Mouse (Mus musculus) ES-Bruce4 (cell line): ENCODE data around the gene Krtap28-10. TPM values are rescaled to one million over a fixed set of nuclear protein-coding genes. Genes with fewer than 3 reads are reported as not detected.

ENCODE experiments used
- H3K27ac ChIP-seq: 2 replicates; pipeline ENCODE4 v1.5.1; 2012; ENCODE audit warnings: low read length, inconsistent platforms; ENCODE audit not compliant: insufficient read depth
- H3K27me3 ChIP-seq: 2 replicates; pipeline ENCODE4 v1.6.1; 2012; ENCODE audit warnings: mild to moderate bottlenecking, low read length, inconsistent platforms; ENCODE audit not compliant: control insufficient read depth, poor library complexity, insufficient read depth, severe bottlenecking
- H3K36me3 ChIP-seq: 2 replicates; pipeline ENCODE4 v1.6.1; 2012; ENCODE audit warnings: inconsistent platforms, mild to moderate bottlenecking, low read length, moderate library complexity; ENCODE audit not compliant: control insufficient read depth, poor library complexity, insufficient read depth, severe bottlenecking
- H3K4me1 ChIP-seq: one replicate; pipeline ENCODE4 v1.8.1; 2011; ENCODE audit warnings: low read length; ENCODE audit not compliant: control insufficient read depth, insufficient read depth
- H3K4me3 ChIP-seq: 2 replicates; pipeline ENCODE4 v1.5.1; 2011; ENCODE audit warnings: low read depth, mild to moderate bottlenecking, low read length
- H3K9ac ChIP-seq: 2 replicates; pipeline ENCODE4 v1.6.1; 2012; ENCODE audit warnings: low read depth, mild to moderate bottlenecking, inconsistent platforms; ENCODE audit not compliant: poor library complexity, severe bottlenecking
- H3K9me3 ChIP-seq: replicated peaks from 2 replicates; pipeline ENCODE4 v1.6.1; 2012; ENCODE audit warnings: mild to moderate bottlenecking, low read length, inconsistent platforms; ENCODE audit not compliant: control insufficient read depth, poor library complexity, insufficient read depth, severe bottlenecking
- CTCF ChIP-seq: IDR thresholded peaks from one replicate; pipeline ENCODE4 v1.8.1; 2011; ENCODE audit warnings: low read depth, low read length
- EP300 ChIP-seq: IDR thresholded peaks from 2 replicates; pipeline ENCODE4 v1.6.1; 2011; ENCODE audit warnings: low read depth, low read length; ENCODE audit not compliant: insufficient read depth
- POLR2A ChIP-seq: IDR thresholded peaks from one replicate; pipeline ENCODE4 v1.8.1; 2011; ENCODE audit warnings: low read length; ENCODE audit not compliant: insufficient read depth
- polyA plus RNA-seq: library from polyadenylated mRNA; stranded (reverse); fragments of >200 nt; gene quantifications from 2 replicates; pipeline ENCODE4 v1.2.4, GENCODE M21; 2011; ENCODE audit warnings: low read depth; ENCODE audit not compliant: missing spikeins, insufficient read depth, insufficient read length

The Krtap28-10 gene
- not detected in 2 replicates for polyA plus RNA-seq

GRCm38 (mm10) chr1:83042380-83042779 is at the start of gene Krtap28-10:
Gene Krtap28-10 (minus strand): TSS chr1:83042480.
- Histone ChIP-seq H3K4me1 (no peaks in the 10 kb centered on the region), H3K36me3 (no peaks in the 10 kb centered on the region), H3K9me3 (no peaks in the 10 kb centered on the region)

GRCm38 (mm10) chr1:83091268-83091667 is 49.0 kb upstream of the Krtap28-10 start:
- H3K9me3 ChIP-seq, result no peaks in the 10 kb centered on the region
- no peaks in the 10 kb centered on the region for H3K4me1 ChIP-seq
- no peaks in the 10 kb centered on the region for H3K36me3 ChIP-seq
- TF ChIP-seq CTCF, result no peak
- no peak for TF ChIP-seq EP300
- TF ChIP-seq POLR2A, result no peak
- no peak overlapping the region for H3K9ac ChIP-seq
- H3K27ac ChIP-seq, result no peak overlapping the region
- no peak overlapping the region for H3K4me3 ChIP-seq
- peaks cover 1% of the 10 kb centered on the region; the same call in 1 of the 2 replicates for H3K27me3 ChIP-seq

More at GRCm38 (mm10) chr1:83042380-83042779, at the start of gene Krtap28-10:
- TF ChIP-seq POLR2A (no peak), EP300 (no peak)
- Histone ChIP-seq H3K4me3 (no peak within 1 kb of the TSS), H3K27ac (no peak within 1 kb of the TSS), H3K9ac (no peak within 1 kb of the TSS), H3K27me3 (no peaks in the 10 kb centered on the region)

DNA sequence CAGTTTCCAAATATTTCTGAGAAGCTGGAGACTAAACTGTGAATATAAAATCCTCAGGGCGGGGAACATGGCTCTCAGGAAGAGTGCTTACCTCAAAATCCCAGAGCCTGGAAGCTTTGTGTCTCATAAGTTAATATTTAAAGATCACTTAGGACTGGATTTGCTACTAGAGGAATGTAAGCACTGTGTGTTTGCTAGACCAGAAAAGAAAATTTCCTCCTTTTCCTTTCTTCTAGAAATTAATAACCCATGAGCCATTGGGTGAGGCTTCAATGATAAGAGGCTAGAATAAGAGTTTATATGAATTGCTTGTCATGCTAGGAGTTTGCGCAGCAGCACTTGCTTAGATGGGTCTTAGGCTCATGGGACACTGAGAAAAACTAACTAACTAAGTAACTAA is 42.5 kb upstream of the Krtap28-10 start:
- Histone ChIP-seq H3K4me1 (no peaks in the 10 kb centered on the region), H3K9me3 (no peaks in the 10 kb centered on the region), H3K4me3 (no peak overlapping the region), H3K36me3 (no peaks in the 10 kb centered on the region), H3K27ac (no peak overlapping the region), H3K27me3 (no peaks in the 10 kb centered on the region; the same call in 1 of the 2 replicates), H3K9ac (no peak overlapping the region)
- TF ChIP-seq CTCF, result no peak
- TF ChIP-seq EP300, result no peak
- TF ChIP-seq POLR2A, result no peak

DNA sequence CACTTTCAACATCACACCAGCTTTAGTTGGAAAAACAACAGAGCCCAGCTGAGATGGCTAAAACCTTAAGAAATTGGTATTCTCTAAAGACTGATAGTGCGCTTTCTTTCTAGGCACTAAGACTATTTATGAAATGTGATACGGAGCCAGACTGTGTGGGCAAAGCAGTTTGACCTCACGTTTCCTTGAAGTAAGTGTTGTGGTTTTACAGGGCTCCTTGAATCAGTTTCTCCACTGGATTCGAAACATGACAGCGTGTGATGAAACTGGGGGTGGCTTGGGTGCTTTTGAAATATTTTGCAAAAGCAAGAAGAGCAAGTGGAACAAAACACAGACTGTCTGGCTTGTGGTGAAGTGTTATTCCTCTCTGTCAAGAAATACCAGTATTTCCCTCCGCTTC is 34.7 kb upstream of the Krtap28-10 start:
- Histone ChIP-seq H3K4me1 (no peaks in the 10 kb centered on the region), H3K4me3 (no peak overlapping the region), H3K27me3 (no peaks in the 10 kb centered on the region), H3K9ac (no peak overlapping the region), H3K9me3 (no peaks in the 10 kb centered on the region), H3K27ac (no peak overlapping the region), H3K36me3 (no peaks in the 10 kb centered on the region)
- TF ChIP-seq POLR2A (no peak), CTCF (no peak)

DNA sequence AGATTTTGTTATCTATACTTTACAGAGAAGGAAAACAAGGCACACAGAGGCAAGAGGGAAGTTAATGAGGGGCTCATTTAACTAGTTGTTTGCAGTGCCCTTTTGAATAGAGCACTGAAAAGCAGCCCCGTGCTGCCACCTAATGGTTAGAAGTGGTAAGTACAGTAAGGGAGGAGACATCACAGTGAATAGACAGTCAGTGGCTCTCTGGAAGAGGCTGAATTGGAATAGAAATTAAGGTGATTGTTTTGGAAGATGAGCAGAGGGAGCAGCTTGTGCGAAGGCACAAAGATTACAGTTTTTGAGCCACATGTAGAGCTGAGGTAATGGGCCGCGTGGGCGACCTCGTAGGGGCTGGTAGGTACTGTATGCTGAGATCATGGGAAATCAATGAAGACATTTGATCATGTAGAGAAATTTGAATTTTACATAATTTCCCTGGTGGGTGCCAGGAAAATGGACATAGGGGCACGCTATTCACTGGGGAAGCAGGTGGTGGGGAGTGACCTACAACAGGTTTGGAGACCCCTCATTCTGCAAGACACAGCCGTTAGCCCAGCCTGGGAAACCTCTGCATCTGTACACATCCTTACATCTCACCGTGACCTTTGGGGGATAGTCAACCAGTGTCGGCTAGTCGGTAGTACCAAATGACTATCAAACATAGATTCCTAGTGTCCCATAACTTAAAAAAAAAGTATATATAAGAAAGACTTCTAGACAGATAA is 34.1 kb upstream of the Krtap28-10 start:
- Histone ChIP-seq H3K9ac (no peak overlapping the region), H3K27me3 (no peaks in the 10 kb centered on the region), H3K27ac (no peak overlapping the region), H3K36me3 (no peaks in the 10 kb centered on the region), H3K9me3 (no peaks in the 10 kb centered on the region), H3K4me3 (no peak overlapping the region), H3K4me1 (no peaks in the 10 kb centered on the region)
- TF ChIP-seq CTCF (peak; percentile 4), EP300 (no peak), POLR2A (no peak)

- Histone ChIP-seq H3K36me3 (no peaks in the 10 kb centered on the region), H3K4me1 (no peaks in the 10 kb centered on the region), H3K4me3 (no peak overlapping the region), H3K9me3 (no peaks in the 10 kb centered on the region), H3K27me3 (no peaks in the 10 kb centered on the region), H3K27ac (no peak overlapping the region), H3K9ac (no peak overlapping the region)
- no peak for TF ChIP-seq POLR2A
- TF ChIP-seq CTCF, result no peak
- no peak for TF ChIP-seq EP300
Measured at GRCm38 (mm10) chr1:83075526-83076189, 33.4 kb upstream of the Krtap28-10 start.
